Mouse (Mus musculus): ENCODE data around the gene Plcb2.

GRCm38 (mm10) chr2:118751896-118752791 is 23.9 kb upstream of the Plcb2 start:
- TF ChIP-seq CTCF (conservative IDR thresholded peaks at IDR 0.05; ENCODE audit: low read length) (no peak), NANOG (IDR thresholded peaks at IDR 0.05; ENCODE audit: borderline replicate concordance, low read length) (no peak)
